Mouse (Mus musculus) thymus, adult 2 months (tissue): ENCODE measurements at regions not wholly inside any gene's neighbourhood (a gene's known extent, or its start where the extent isn't known, plus 50 kb on each side); places are given as distances from the start of the nearest gene placed in this dataset.

Experiments
- CTCF ChIP-seq: fragments of 200-500 bp; IDR thresholded peaks from 2 replicates; pipeline ENCODE4 v1.5.1; 2012; ENCODE audit warnings: mild to moderate bottlenecking, control low read depth, low read length, moderate library complexity, borderline replicate concordance; ENCODE audit not compliant: control insufficient read depth, poor library complexity, insufficient read depth; ENCODE audit errors: extremely low read depth
- POLR2A ChIP-seq: fragments of 200-500 bp; IDR thresholded peaks from 2 replicates; pipeline ENCODE4 v1.6.1; 2012; ENCODE audit warnings: mild to moderate bottlenecking, low read length, control low read depth, moderate library complexity; ENCODE audit not compliant: control insufficient read depth, poor library complexity, insufficient read depth; ENCODE audit errors: extremely low read depth

DNA sequence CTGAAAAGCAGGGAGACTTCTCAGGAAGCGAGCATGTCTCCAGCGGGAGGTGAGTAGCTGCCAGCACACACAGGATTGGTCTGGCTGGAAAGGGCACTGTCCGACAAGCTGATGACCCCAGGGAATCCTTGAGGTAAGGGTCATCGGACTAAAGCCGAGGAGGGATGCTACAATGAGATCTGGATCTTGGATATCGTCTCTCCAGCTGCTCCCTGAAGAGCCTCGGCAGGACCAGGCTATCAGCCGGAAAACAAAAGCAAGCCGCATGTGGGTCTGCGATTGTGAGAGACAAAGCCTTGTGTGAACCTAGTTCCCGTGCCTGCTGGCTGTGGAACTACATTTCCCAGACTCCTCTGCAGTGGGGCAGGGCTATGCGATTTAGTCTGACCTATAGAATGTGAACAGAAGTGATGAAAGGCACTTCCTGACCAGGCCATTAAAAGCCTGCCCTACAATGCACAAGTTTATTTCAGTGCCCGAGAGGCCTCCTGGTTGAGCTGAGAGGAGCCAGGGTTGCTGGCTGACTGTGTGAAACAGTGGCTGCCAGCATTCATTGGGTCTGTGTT lies 66.7 kb upstream of the Slc6a6 start:
- no peak for TF ChIP-seq CTCF
- TF ChIP-seq POLR2A = peak; percentile 61; the same call in 1 of the 2 replicates
